Mouse (Mus musculus) layer of hippocampus, postnatal 25 days (tissue): ENCODE results near the gene Slc5a10. TPM values are rescaled to one million over a fixed set of nuclear protein-coding genes. Genes with fewer than 3 reads are reported as not detected.

Source experiments
- DNase-seq, 2 experiments: peaks; one replicate each; pipeline ENCODE4 v3.0.0; 2022; ENCODE audit warnings: mixed read lengths in 2 of 2, low spot score in 1 of 2; ENCODE audit errors: extremely low spot score in 1 of 2
- total RNA-seq, 2 experiments: library from RNA; stranded (reverse); gene quantifications; 2 replicates each; pipeline ENCODE4 v1.2.3; 2021

Slc5a10 gene
- total RNA-seq, 2 experiments from 2014 or later: 0.38 to 0.62 TPM

GRCm38 (mm10) chr11:61706232-61706631, 14.4 kb downstream of the Slc5a10 start:
- no peak for DNase-seq

DNA sequence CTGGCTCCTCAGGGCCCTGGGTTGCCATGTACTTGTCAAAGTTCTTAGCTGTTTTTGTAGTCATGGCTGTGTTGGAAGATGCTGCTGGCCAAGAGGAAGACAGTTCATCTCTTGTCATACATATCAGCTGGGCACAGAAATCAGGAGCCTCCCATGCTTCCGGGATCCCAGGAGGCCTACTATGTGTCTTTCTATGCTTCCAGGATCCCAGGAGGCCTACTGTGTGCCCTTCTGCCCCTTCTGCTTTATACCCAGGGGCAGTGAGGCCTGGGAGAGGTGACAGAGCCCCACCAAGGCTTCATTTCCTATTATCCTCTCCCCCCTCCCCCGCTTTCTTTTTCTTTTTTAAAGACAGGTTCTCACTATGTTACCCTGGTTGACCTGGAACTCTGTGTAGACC, 15.0 kb downstream of the Slc5a10 start:
- no peak for DNase-seq

GRCm38 (mm10) chr11:61702494-61702893, 18.1 kb downstream of the Slc5a10 start:
- DNase-seq: no peak

GRCm38 (mm10) chr11:61701696-61702095, 18.9 kb downstream of the Slc5a10 start:
- no peak for DNase-seq

DNA sequence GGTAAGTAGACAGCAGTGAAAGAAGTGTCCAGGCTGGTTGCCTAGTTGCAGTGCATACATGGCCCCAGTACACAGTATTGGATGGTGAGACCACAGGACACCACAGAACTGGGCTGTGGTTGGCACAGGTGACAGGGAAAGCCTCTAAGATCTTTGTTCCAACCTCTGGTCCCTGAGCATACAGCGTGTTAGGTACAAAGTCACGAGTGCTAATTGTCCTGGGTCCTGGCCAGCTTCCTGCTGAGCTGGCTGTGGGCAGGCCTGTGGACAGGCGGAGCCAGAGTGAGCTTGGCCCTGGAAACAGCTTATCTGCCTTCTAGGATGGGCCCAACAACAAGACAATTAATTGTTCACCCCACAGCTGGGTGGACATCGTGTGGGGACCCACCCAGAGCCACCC, 20.7 kb downstream of the Slc5a10 start:
- DNase-seq: no peak

GRCm38 (mm10) chr11:61699460-61699859, 21.2 kb downstream of the Slc5a10 start:
- DNase-seq: no peak

- DNase-seq: no peak
These were observed 21.8 kb downstream of the Slc5a10 start for GRCm38 (mm10) chr11:61698852-61699251.

DNA sequence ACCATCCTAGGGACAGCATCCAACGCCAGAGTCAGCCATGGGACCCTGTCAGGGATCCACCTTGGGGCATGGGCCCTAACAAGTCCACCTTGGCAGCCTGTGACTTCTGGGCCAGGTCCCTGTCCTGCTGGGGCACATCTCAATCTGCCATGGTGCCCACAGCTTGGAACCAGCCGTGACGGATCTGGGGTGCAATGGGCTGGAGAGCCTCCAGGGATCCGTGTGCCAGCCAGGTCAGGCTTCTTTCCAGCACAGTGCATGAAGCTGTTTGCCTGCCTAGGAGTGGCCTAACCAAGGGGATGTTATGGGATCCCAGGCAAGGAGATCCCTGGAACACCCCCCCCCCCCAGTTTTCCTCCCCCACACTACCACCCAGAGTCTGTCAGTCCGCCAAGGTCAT, 27.6 kb downstream of the Slc5a10 start:
- no peak for DNase-seq

DNA sequence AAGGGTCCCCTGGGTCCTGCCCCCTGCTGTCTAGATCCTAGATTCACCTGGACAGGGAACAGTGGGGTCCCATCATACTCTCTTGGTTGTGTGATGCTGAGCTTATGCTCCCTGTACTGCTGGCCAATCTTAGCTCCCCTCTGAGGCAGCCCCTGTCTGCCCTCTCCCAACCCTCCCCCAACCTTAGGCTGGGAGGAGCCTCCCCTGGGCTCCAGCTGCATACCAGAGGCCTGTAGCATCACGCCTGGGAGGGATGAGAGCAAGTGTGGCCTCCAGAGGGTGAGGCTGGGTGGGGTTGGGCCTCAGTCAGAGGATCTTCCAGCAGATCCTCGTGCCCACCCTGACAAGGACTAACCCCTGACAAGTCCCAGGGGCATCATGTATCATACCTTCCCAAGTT, 33.0 kb downstream of the Slc5a10 start:
- DNase-seq: no peak

- no peak for DNase-seq
These were observed 33.6 kb downstream of the Slc5a10 start for GRCm38 (mm10) chr11:61686906-61687453.

GRCm38 (mm10) chr11:61686141-61686540, 34.5 kb downstream of the Slc5a10 start:
- no peak for DNase-seq

GRCm38 (mm10) chr11:61685119-61685725, 35.4 kb downstream of the Slc5a10 start:
- DNase-seq: no peak

DNA sequence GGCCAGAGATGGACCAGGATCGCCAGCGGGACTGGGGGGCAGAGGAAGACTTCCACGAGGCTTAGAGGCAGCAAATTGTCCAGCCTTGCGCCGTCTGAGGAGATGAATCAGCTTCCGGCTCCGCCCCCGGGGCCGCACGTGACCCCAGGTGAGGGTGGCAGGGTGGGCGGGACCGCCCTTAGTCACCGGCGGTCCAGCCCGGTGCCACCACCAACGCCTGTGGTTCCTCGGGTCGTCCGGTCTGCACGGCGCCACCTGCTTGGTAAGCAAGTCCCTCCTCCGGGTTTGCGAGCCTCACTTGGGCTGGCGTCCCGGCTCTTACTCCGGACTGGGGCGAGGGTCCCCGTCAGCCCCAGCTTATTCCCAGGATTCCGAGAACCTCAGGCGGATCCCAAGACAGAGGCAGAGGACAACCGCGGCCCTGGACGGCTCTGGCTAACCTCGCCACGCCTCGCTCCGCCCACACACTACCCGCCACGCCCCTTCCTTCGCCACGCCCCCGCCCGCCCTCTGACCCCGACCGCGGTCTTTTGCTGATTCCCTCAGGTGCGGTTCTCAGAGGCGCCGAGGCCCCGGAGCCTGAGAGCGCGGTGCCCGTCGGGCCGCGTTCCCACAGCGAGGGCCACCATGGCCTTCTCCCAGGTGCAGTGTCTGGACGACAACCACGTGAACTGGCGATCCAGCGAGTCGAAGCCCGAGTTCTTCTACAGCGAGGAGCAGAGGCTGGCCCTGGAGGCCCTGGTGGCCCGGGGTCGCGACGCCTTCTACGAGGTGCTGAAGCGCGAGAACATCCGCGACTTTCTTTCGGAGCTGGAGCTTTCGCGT, 36.5 kb downstream of the Slc5a10 start, which contains the start of gene Fam83g:
TSS of gene Fam83g (plus strand) at position 185 of the 825 bp plus-strand sequence.
- DNase-seq: no peak

- no peak for DNase-seq
These were observed 41.3 kb downstream of the Slc5a10 start for GRCm38 (mm10) chr11:61679091-61679866.

DNA sequence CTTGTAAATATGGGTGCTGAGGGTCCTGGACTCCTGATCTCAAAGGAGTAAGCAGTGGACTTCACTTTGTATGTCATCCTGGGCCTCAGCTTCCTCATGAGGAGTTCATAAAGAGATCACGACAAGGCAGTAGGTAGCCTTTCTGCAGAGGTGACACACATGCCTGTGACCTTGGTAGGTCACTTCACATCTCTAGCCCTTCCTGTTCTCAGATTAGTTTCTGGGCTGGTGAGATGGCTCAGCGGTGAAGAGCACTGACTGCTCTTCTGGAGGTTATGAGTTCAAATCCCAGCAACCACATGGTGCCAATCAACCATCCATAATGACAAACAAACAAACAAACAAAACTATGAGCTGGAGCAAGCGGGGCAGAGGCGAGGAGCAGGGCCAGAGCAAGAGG, 42.9 kb downstream of the Slc5a10 start:
- no peak for DNase-seq

DNA sequence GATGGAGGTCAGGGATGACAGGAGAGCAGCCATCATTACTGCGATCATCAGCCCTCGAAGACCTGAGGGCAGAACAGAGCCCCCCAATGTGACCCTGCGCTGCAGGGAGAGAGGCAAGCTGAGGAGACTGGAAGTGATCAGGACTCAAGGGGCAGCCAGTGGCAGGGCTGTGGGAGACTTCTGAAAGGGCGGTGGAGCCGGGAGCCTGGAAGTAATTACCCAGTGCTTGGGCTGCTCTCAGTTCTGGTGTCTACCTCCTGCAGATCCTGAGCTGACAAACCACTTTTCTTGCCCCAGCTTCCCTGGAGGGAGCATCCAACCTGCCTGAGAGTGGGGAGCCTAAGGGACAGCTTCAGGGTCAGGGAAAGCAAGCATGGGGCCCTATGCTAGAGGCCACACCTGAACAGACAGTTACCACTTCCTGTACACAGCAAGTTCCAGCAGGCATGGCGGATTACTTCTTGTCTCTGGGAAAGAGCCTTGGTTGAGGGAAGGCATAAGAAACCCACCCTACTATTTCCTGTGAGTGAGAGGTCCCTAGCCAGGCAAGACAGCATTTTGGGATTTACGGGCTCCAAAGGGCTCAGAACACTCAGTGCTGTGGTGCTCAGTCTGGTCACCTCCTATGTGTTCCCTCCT, 44.3 kb downstream of the Slc5a10 start:
- DNase-seq: no peak

- DNase-seq: no peak
These were observed 45.3 kb downstream of the Slc5a10 start for GRCm38 (mm10) chr11:61675332-61675731.

GRCm38 (mm10) chr11:61674839-61675159, 45.8 kb downstream of the Slc5a10 start:
- DNase-seq: no peak

DNA sequence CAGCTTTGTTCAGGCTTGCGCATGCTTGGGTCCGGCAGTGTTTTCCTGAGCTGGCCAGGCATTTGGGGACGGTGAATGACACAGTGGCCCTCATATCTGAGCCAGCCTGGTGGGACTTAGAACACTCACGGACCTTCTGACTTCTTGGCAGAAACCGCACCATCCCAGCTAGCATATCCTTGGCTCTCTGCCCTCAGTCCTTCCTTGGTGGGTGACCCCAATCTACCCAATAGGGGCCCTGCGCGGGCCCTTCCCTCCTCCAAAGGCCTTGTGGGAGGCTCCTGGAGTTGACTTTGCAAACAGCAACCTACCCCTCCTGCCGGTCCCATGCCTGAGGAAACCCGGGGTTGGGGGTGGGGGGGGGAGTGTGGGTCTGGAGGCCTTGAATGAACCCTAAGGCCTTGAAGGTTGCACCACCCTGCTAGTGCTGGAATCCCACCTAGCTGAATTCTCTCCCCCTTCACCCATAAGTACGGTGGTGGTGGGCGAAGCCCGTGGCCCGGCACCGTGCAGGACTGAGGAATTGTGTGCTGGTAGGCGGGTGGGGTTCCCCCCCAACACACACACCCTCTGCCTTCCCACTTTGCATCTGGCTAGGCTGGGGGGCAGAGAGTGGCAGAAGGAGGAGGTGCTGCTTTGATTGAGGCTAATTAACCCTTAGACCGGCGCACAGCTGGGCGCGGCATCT, 46.3 kb downstream of the Slc5a10 start:
- DNase-seq: no peak

DNA sequence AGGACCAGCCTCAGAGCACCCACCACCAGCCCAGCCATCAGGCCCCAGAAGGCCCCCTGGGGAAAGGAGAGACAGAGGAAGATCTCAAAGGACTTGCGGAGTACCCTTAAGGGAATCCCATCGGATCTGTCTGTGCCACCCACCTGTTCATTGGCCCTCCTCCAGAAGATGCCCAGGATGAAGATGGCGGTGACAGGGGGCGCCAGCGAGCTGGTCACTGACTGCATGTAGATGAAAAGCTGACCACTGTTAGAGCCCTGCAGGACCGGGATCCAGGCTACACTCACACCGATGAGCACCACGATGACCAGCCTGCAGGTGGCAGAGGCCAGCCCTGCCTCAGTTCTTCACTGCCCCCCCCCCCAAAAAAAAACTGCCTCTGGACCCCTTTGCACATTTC, 46.9 kb downstream of the Slc5a10 start:
- DNase-seq: peak in 1 of 2 experiments; percentile 44
